Mouse (Mus musculus) embryonic facial prominence, embryonic 11.5 days (tissue): ENCODE measurements around the gene Ric1. TPM values are rescaled to one million over a fixed set of nuclear protein-coding genes. Genes with fewer than 3 reads are reported as not detected.
"Not testable (repeated sequence)": the region's sequence is repeated elsewhere in the genome, so short reads cannot be mapped to it uniquely, and the experiment has no call there.

Experiments
- ATAC-seq: fragments of 200-750 bp; cut with Nextera tagmentation; replicated peaks from 2 replicates; pipeline ENCODE4 v1.8.0; 2017; ENCODE audit warnings: low read depth; ENCODE audit not compliant: insufficient number of reproducible peaks, low FRiP score, low TSS enrichment
- DNase-seq: peaks from one replicate; pipeline ENCODE4 v3.0.0-alpha.2; 2015; ENCODE audit warnings: low spot score
- H3K27ac ChIP-seq: fragments of 300-500 bp; sonication (generic); replicated peaks from 2 replicates; pipeline ENCODE4 v1.5.1; 2014; ENCODE audit warnings: mild to moderate bottlenecking, low read depth, low read length, control low read depth
- H3K27me3 ChIP-seq: fragments of 300-500 bp; sonication (generic); 2 replicates; pipeline ENCODE4 v1.6.1; 2014; ENCODE audit warnings: mild to moderate bottlenecking, low read length, moderate library complexity, mixed read lengths; ENCODE audit not compliant: control insufficient read depth, insufficient read depth
- H3K36me3 ChIP-seq: fragments of 300-500 bp; sonication (generic); replicated peaks from 2 replicates; pipeline ENCODE4 v1.6.1; 2014; ENCODE audit warnings: low read depth, mild to moderate bottlenecking, low read length, moderate library complexity, mixed read lengths; ENCODE audit not compliant: control insufficient read depth, insufficient read depth
- H3K4me1 ChIP-seq: fragments of 300-500 bp; sonication (generic); 2 replicates; pipeline ENCODE4 v1.6.1; 2014; ENCODE audit warnings: low read length, mixed read lengths; ENCODE audit not compliant: control insufficient read depth, insufficient read depth
- H3K4me2 ChIP-seq: fragments of 300-500 bp; sonication (generic); 2 replicates; pipeline ENCODE4 v1.6.1; 2014; ENCODE audit warnings: low read depth, mild to moderate bottlenecking, control low read depth, low read length, moderate library complexity
- H3K4me3 ChIP-seq: fragments of 300-500 bp; sonication (generic); 2 replicates; pipeline ENCODE4 v1.5.1; 2014; ENCODE audit warnings: low read depth, low read length, control low read depth
- H3K9ac ChIP-seq: fragments of 300-500 bp; sonication (generic); replicated peaks from 2 replicates; pipeline ENCODE4 v1.6.1; 2014; ENCODE audit warnings: mild to moderate bottlenecking, control low read depth, low read length
- H3K9me3 ChIP-seq: fragments of 300-500 bp; sonication (generic); replicated peaks from 2 replicates; pipeline ENCODE4 v1.6.1; 2016; ENCODE audit warnings: mild to moderate bottlenecking, low read length, inconsistent platforms, mixed read lengths; ENCODE audit not compliant: control insufficient read depth
- WGBS: fragments of 180-500 bp; shearing (Covaris S2); extraction: QIAGEN DNeasy Blood & Tissue Kit; methylation state at CpG from one replicate; pipeline ENCODE4 v1.1.7; 2014; 5-methylcytosine and 5-hydroxymethylcytosine counted together
- polyA plus RNA-seq: library from polyadenylated mRNA; unstranded; fragments of >200 nt; fragmentation: Nextera tagmentation; extraction: Ambion mirVana; gene quantifications from 2 replicates; pipeline ENCODE4 v1.2.1, GENCODE M21; 2014

Gene Ric1
- polyA plus RNA-seq, 1 experiment from 2014 or later: 21.5 TPM

- Histone ChIP-seq H3K27me3 (no peaks in the 10 kb centered on the region), H3K9ac (peak overlapping the region; percentile 95), H3K27ac (peak overlapping the region; percentile 95; the same call in 1 of the 2 replicates), H3K4me1 (no peaks in the 10 kb centered on the region), H3K9me3 (no peaks in the 10 kb centered on the region), H3K36me3 (no peaks in the 10 kb centered on the region), H3K4me3 (peak overlapping the region; percentile 95), H3K4me2 (peak overlapping the region; percentile 43)
- no peak for ATAC-seq
- WGBS: 26% methylated on average over 5 of the region's 5 CpGs
- no peak for DNase-seq
Observed at GRCm38 (mm10) chr19:29523701-29524100, 1.6 kb downstream of the Ric1 start.

- Histone ChIP-seq H3K27me3 (no peaks in the 10 kb centered on the region), H3K9ac (no peak overlapping the region), H3K9me3 (no peaks in the 10 kb centered on the region), H3K4me2 (no peak overlapping the region; the same call in 1 of the 2 replicates), H3K4me1 (no peaks in the 10 kb centered on the region), H3K4me3 (no peak overlapping the region), H3K27ac (no peak overlapping the region), H3K36me3 (no peaks in the 10 kb centered on the region)
- ATAC-seq (no peak), DNase-seq (no peak)
- WGBS: 71% methylated on average over 4 of the region's 4 CpGs
Observed at GRCm38 (mm10) chr19:29524614-29525013, 2.5 kb downstream of the Ric1 start.

DNA sequence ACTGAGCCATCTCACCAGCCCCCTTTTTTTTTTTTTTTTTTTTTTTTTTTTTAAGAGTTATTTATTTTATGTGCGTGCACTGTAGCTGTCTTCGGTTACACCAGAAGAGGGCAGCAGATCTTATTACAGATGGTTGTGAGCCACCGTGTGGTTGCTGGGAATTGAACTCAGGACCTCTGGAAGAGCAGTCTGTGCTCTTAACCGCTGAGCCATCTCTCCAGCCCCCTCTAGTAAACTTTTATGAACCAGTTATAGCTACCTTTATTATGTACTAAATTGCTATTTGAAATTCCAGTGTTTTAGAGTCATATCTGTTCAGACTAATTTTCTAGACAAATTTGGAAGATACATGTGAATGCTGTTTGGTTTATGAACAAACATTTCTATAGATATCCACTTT is 3.5 kb downstream of the Ric1 start:
- not testable (repeated sequence) for H3K4me2 ChIP-seq, H3K36me3 ChIP-seq, H3K27me3 ChIP-seq, DNase-seq, H3K9ac ChIP-seq, H3K27ac ChIP-seq, ATAC-seq, H3K9me3 ChIP-seq, H3K4me1 ChIP-seq, H3K4me3 ChIP-seq
- 86% methylated on average over 4 of the region's 4 CpGs for WGBS

- no peak for DNase-seq
- no peaks in the 10 kb centered on the region for H3K27me3 ChIP-seq
- H3K4me2 ChIP-seq: no peak overlapping the region
- no peaks in the 10 kb centered on the region for H3K36me3 ChIP-seq
- H3K4me1 ChIP-seq: no peaks in the 10 kb centered on the region
- H3K27ac ChIP-seq: no peak overlapping the region
- no peak overlapping the region for H3K9ac ChIP-seq
- H3K9me3 ChIP-seq: no peaks in the 10 kb centered on the region
- no peak overlapping the region for H3K4me3 ChIP-seq
- ATAC-seq: no peak
Observed at GRCm38 (mm10) chr19:29526837-29527236, 4.8 kb downstream of the Ric1 start.

DNA sequence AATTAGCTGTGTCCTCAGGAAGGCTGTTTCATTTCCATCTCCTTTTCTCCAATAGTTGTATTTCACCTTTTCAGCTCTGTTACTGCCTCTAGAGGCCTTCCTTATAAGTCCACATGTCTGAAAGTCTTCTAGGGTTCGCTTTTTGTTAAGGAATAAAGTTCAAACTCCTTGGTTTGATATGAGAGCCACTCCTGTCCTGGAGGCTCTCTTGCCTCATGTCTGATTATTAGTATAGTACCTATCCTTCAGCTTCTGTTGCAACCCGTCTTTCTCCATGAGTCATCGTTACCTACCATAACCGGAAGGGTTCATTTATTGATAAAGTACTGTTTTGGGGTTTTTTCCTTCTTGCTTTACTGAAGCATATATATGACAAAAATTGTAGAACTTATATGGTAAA is 5.2 kb downstream of the Ric1 start:
- DNase-seq: no peak
- Histone ChIP-seq H3K27ac (no peak overlapping the region), H3K9ac (no peak overlapping the region), H3K4me2 (no peak overlapping the region), H3K27me3 (no peaks in the 10 kb centered on the region), H3K4me3 (no peak overlapping the region), H3K9me3 (no peaks in the 10 kb centered on the region), H3K4me1 (no peaks in the 10 kb centered on the region), H3K36me3 (no peaks in the 10 kb centered on the region)
- ATAC-seq: no peak
- WGBS: 96% methylated on average over 4 of the region's 4 CpGs

DNA sequence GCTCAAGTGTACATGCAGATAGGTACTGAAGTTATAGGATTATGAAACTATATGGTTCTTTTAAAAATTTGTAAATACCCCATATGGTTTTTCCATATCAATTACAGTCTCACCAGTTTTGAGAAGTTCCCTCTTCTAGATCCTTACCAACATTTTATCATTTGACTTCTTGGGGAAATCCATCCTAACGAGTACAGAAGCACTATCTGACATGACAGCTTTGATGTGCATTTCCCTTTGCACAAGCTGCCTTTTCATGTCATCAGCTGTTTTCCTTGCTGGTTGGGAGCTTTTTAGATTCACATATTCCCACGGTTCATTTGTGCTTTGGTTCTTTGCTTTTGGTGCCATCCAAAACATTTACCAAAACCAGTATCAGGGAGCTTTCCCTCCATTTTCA is 6.5 kb downstream of the Ric1 start:
- no peak overlapping the region for H3K4me3 ChIP-seq
- ATAC-seq (no peak), DNase-seq (no peak)
- H3K9ac ChIP-seq: no peak overlapping the region
- H3K36me3 ChIP-seq: no peaks in the 10 kb centered on the region
- H3K27ac ChIP-seq: no peak overlapping the region
- no peaks in the 10 kb centered on the region for H3K9me3 ChIP-seq
- no peaks in the 10 kb centered on the region for H3K27me3 ChIP-seq
- 96% methylated on average over 2 of the region's 2 CpGs for WGBS
- no peak overlapping the region for H3K4me2 ChIP-seq
- no peaks in the 10 kb centered on the region for H3K4me1 ChIP-seq

DNA sequence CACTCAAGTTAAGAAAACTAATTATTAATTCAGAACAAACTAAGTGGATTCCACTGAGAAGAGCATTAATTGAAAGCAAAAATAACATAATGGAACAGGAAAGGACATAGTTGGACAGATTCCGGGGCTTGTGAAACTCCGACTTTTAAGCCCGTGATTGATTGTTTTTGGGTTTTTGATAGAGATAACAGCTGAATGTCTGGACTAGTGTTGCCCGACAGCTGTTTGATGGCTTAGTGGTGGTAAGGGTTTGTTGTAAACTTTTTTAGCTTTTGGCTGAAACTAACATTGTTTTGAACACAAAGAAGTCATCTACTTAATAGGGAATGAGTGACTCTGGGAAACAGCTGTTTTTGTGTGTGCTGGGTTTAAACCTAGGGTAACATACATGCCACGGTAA is 11.9 kb downstream of the Ric1 start:
- ATAC-seq (no peak), DNase-seq (no peak)
- no peak overlapping the region for H3K27ac ChIP-seq
- no peaks in the 10 kb centered on the region for H3K4me1 ChIP-seq
- H3K27me3 ChIP-seq: no peaks in the 10 kb centered on the region
- no peak overlapping the region for H3K4me3 ChIP-seq
- no peak overlapping the region for H3K9ac ChIP-seq
- H3K9me3 ChIP-seq: no peaks in the 10 kb centered on the region
- WGBS: 87% methylated on average over 5 of the region's 5 CpGs
- H3K36me3 ChIP-seq: peaks cover 2% of the 10 kb centered on the region
- no peak overlapping the region for H3K4me2 ChIP-seq

GRCm38 (mm10) chr19:29542256-29542970 is 20.3 kb downstream of the Ric1 start:
- H3K27ac ChIP-seq: no peak overlapping the region
- H3K9ac ChIP-seq: no peak overlapping the region
- ATAC-seq (no peak), DNase-seq (no peak)
- H3K9me3 ChIP-seq: no peaks in the 10 kb centered on the region
- 67% methylated on average over 8 of the region's 8 CpGs for WGBS
- H3K27me3 ChIP-seq: no peaks in the 10 kb centered on the region
- H3K4me1 ChIP-seq: no peaks in the 10 kb centered on the region
- no peak overlapping the region for H3K4me3 ChIP-seq
- no peaks in the 10 kb centered on the region for H3K36me3 ChIP-seq
- H3K4me2 ChIP-seq: no peak overlapping the region
